Mouse (Mus musculus): ENCODE data around the gene Daam1.

DNA sequence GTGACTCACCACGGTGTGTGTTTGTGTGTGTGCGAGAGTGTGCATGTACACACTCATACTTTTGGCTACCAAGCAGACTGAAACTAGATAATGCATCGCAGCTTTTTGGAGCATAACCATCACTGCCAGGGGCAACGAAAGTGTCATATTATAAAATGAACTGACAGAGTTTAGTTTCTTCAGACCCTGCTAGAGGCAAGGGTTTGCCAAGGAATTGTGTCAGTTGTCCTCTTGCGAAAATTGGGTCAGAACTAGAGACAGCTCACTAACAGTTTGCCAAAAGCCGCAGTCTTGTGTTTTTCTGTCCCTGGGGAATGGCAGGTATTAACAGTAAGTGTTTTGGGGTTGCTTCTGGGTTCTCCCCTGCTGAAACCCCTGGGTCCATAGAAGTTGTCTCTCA is 5.9 kb downstream of the Daam1 start:
- no peak for TF ChIP-seq TCF12 (IDR thresholded peaks at IDR 0.05; ENCODE audit: insufficient read depth, poor library complexity, severe bottlenecking)
- no peak for TF ChIP-seq POLR2A (IDR thresholded peaks at IDR 0.05; ENCODE audit: insufficient read length, low read depth)
